Mouse (Mus musculus): Measurements from ENCODE around the gene Prrt2. TPM values are rescaled to one million over a fixed set of nuclear protein-coding genes. Genes with fewer than 3 reads are reported as not detected.

Prrt2 gene
- total and polyA plus RNA-seq, 2 experiments from 2014 or later, result 0.23 TPM; not detected in 1

GRCm38 (mm10) chr7:127031244-127031643, 10.2 kb upstream of the Prrt2 start:
- TF ChIP-seq EP300 (IDR thresholded peaks at IDR 0.05; ENCODE audit: low read depth) (no peak), CTCF (IDR thresholded peaks at IDR 0.05; ENCODE audit: low read depth) (no peak)
- DNase-seq (ENCODE audit: low spot score) (no peak), ATAC-seq (ENCODE audit: insufficient read depth, low read depth) (no peak)
- Histone ChIP-seq H3K4me1 (ENCODE audit: control insufficient read depth, insufficient read depth) (0 out of 2 replicates have a peak, but pooled peaks cover 6% of the 10 kb centered on the region), H3K36me3 (replicated peaks; ENCODE audit: control insufficient read depth, insufficient read depth, low read length) (peaks cover 66% of the 10 kb centered on the region), H3K27me3 (ENCODE audit: control insufficient read depth, insufficient read depth, low read length) (no peaks in the 10 kb centered on the region), H3K9me3 (replicated peaks; ENCODE audit: control insufficient read depth, low read length) (no peaks in the 10 kb centered on the region), H3K4me3 (ENCODE audit: low read depth, low read length) (no peak overlapping the region), H3K9ac (replicated peaks; ENCODE audit: low read depth, low read length) (no peak overlapping the region), H3K4me2 (ENCODE audit: low read depth, low read length) (no peak overlapping the region), H3K27ac (ENCODE audit: low read depth) (no peak overlapping the region)
- 76% methylated on average over 1 of the region's 1 CpGs for WGBS

DNA sequence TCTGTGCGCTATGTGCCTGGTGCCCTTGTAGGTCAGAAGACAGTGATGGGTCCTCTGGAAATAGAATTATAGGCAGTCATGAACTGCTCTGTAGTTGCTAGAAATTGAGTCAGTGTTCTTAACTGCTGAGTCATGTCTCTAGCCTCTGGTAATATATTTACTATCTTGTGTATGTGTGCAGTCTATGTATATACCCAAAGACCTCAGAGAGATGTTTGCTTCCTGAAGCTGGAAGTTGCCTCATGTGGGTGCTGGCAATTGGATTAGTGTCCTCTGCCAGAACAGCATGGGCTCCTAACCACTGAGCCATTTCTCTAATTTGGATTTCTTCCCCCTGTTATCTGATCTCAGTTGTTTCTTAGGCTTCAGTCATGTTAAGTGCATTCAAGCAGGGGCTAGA, 9.2 kb upstream of the Prrt2 start:
- no peak overlapping the region for H3K4me2 ChIP-seq (ENCODE audit: low read depth, low read length)
- H3K4me1 ChIP-seq (ENCODE audit: control insufficient read depth, insufficient read depth), result 0 out of 2 replicates have a peak, but pooled peaks cover 6% of the 10 kb centered on the region
- no peak overlapping the region for H3K4me3 ChIP-seq (ENCODE audit: low read depth, low read length)
- no peak overlapping the region for H3K9ac ChIP-seq (replicated peaks; ENCODE audit: low read depth, low read length)
- ATAC-seq (ENCODE audit: insufficient read depth, low read depth) (no peak), DNase-seq (ENCODE audit: low spot score) (no peak)
- H3K36me3 ChIP-seq (replicated peaks; ENCODE audit: control insufficient read depth, insufficient read depth, low read length), result peaks cover 59% of the 10 kb centered on the region
- no peaks in the 10 kb centered on the region for H3K27me3 ChIP-seq (ENCODE audit: control insufficient read depth, insufficient read depth, low read length)
- WGBS, result 93% methylated on average over 1 of the region's 1 CpGs
- TF ChIP-seq CTCF (IDR thresholded peaks at IDR 0.05; ENCODE audit: low read depth), result no peak
- TF ChIP-seq EP300 (IDR thresholded peaks at IDR 0.05; ENCODE audit: low read depth), result no peak
- H3K9me3 ChIP-seq (replicated peaks; ENCODE audit: control insufficient read depth, low read length), result no peaks in the 10 kb centered on the region
- H3K27ac ChIP-seq (ENCODE audit: low read depth), result no peak overlapping the region

DNA sequence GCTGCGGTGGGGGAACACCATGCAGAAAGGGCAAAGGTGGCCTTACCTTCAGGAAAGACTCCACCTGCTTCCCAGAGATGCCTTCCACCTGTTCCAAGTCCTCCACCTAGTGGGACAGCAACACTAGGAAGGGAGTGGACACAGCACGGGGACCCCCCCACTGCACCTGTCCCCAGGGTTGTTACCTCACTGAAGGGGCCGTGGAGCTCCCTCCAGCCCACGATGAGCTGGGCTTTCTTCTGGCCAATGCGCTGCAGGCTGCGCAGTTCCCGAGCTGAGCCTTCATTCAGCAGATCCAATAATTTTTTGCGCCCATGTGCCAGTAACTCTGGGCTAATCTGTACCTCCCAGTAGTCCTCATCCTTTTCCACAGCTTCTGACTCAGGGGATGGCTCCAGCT, 6.9 kb upstream of the Prrt2 start:
- H3K4me1 ChIP-seq (ENCODE audit: control insufficient read depth, insufficient read depth), result peaks cover 25% of the 10 kb centered on the region
- H3K9ac ChIP-seq (replicated peaks; ENCODE audit: low read depth, low read length), result peak overlapping the region; percentile 80
- peaks cover 53% of the 10 kb centered on the region for H3K36me3 ChIP-seq (replicated peaks; ENCODE audit: control insufficient read depth, insufficient read depth, low read length)
- H3K4me2 ChIP-seq (ENCODE audit: low read depth, low read length), result peak overlapping the region; percentile 96
- DNase-seq (ENCODE audit: low spot score), result no peak
- TF ChIP-seq EP300 (IDR thresholded peaks at IDR 0.05; ENCODE audit: low read depth), result no peak
- no peak for TF ChIP-seq CTCF (IDR thresholded peaks at IDR 0.05; ENCODE audit: low read depth)
- peak overlapping the region; percentile 91 for H3K4me3 ChIP-seq (ENCODE audit: low read depth, low read length)
- peak overlapping the region; percentile 99 for H3K27ac ChIP-seq (ENCODE audit: low read depth)
- no peaks in the 10 kb centered on the region for H3K27me3 ChIP-seq (ENCODE audit: control insufficient read depth, insufficient read depth, low read length)
- 58% methylated on average over 8 of the region's 8 CpGs for WGBS
- no peaks in the 10 kb centered on the region for H3K9me3 ChIP-seq (replicated peaks; ENCODE audit: control insufficient read depth, low read length)
- ATAC-seq (ENCODE audit: insufficient read depth, low read depth), result no peak

GRCm38 (mm10) chr7:127026984-127027726, 6.1 kb upstream of the Prrt2 start, which contains the start of gene Maz:
TSS of gene Maz (minus strand) at chr7:127027037.
- no peaks in the 10 kb centered on the region for H3K27me3 ChIP-seq (ENCODE audit: control insufficient read depth, insufficient read depth, low read length)
- peaks cover 25% of the 10 kb centered on the region for H3K4me1 ChIP-seq (ENCODE audit: control insufficient read depth, insufficient read depth)
- peak; percentile 88 for ATAC-seq (ENCODE audit: insufficient read depth, low read depth)
- H3K27ac ChIP-seq (ENCODE audit: low read depth), result peak within 1 kb of the TSS; percentile 99
- TF ChIP-seq EP300 (IDR thresholded peaks at IDR 0.05; ENCODE audit: low read depth) (peak; percentile 96), CTCF (IDR thresholded peaks at IDR 0.05; ENCODE audit: low read depth) (no peak)
- H3K36me3 ChIP-seq (replicated peaks; ENCODE audit: control insufficient read depth, insufficient read depth, low read length), result peaks cover 53% of the 10 kb centered on the region
- H3K4me3 ChIP-seq (ENCODE audit: low read depth, low read length), result peak within 1 kb of the TSS; percentile 91
- peak; percentile 99 for DNase-seq (ENCODE audit: low spot score)
- under 1% methylated on average over 50 of the region's 63 CpGs for WGBS
- peak within 1 kb of the TSS; percentile 96 for H3K4me2 ChIP-seq (ENCODE audit: low read depth, low read length)
- peak within 1 kb of the TSS; percentile 93 for H3K9ac ChIP-seq (replicated peaks; ENCODE audit: low read depth, low read length)
- H3K9me3 ChIP-seq (replicated peaks; ENCODE audit: control insufficient read depth, low read length), result no peaks in the 10 kb centered on the region

- H3K4me1 ChIP-seq (ENCODE audit: control insufficient read depth, insufficient read depth), result peaks cover 26% of the 10 kb centered on the region
- peak; percentile 13 for ATAC-seq (ENCODE audit: insufficient read depth, low read depth)
- H3K4me3 ChIP-seq (ENCODE audit: low read depth, low read length), result peak overlapping the region; percentile 91
- no peak for DNase-seq (ENCODE audit: low spot score)
- peaks cover 52% of the 10 kb centered on the region for H3K36me3 ChIP-seq (replicated peaks; ENCODE audit: control insufficient read depth, insufficient read depth, low read length)
- peak overlapping the region; percentile 99 for H3K27ac ChIP-seq (ENCODE audit: low read depth)
- WGBS, result 0% methylated on average over 2 of the region's 48 CpGs
- TF ChIP-seq CTCF (IDR thresholded peaks at IDR 0.05; ENCODE audit: low read depth) (no peak), EP300 (IDR thresholded peaks at IDR 0.05; ENCODE audit: low read depth) (no peak)
- H3K9me3 ChIP-seq (replicated peaks; ENCODE audit: control insufficient read depth, low read length), result no peaks in the 10 kb centered on the region
- H3K4me2 ChIP-seq (ENCODE audit: low read depth, low read length), result peak overlapping the region; percentile 96
- H3K9ac ChIP-seq (replicated peaks; ENCODE audit: low read depth, low read length), result peak overlapping the region; percentile 93
- H3K27me3 ChIP-seq (ENCODE audit: control insufficient read depth, insufficient read depth, low read length), result no peaks in the 10 kb centered on the region
These were observed 5.6 kb upstream of the Prrt2 start for GRCm38 (mm10) chr7:127026616-127026983.

All from heart, postnatal 0 days (tissue).